Mouse (Mus musculus): ENCODE data around the gene Olfr1490.
"Not testable (repeated sequence)": the region's sequence is repeated elsewhere in the genome, so short reads cannot be mapped to it uniquely, and the experiment has no call there.

Olfr1490 gene

DNA sequence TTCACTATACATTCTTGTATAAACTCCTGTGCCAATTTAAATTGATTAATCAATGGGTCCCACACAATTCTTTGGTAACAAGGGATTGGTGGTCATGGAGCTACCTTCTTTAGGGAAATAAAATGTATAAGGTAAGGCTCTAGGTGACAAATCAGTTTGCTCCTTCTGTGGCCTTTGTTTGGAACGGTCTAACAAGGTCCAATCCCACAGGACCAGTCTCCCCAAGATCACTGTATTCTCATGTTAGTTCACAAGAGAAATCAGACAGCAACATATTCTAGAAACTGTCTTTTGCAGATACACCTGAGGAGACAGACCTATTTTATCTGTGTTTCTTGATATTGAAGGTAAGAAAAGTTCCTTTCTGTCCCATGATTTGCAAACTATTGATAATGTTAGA lies at the start of gene Olfr1490:
Gene Olfr1490 (plus strand): TSS at position 301 of the 400 bp plus-strand sequence.
- DNase-seq: no peak

DNA sequence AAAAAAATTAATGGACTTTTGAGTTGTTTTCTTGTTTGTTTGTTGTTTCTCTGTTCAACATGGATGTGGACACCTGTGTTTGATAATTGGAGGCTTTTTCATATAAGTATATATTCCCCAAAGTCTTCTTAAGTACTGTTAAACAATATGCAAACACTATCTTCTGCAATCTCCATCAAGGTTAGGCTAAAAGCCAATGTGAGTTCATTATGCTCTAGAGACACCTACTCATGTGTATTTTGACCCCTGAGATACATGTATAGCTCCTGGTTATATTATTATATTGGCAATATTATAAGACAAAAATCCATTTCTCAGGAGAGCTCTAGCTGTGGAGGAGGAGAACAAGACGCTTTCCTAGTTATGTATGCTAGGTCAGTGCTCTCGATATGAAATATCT lies 33.8 kb upstream of the Olfr1490 start, which contains the start of gene Olfr1487:
Gene Olfr1487 (plus strand): TSS at position 301 of the 400 bp plus-strand sequence.
- DNase-seq: not testable (repeated sequence)

DNA sequence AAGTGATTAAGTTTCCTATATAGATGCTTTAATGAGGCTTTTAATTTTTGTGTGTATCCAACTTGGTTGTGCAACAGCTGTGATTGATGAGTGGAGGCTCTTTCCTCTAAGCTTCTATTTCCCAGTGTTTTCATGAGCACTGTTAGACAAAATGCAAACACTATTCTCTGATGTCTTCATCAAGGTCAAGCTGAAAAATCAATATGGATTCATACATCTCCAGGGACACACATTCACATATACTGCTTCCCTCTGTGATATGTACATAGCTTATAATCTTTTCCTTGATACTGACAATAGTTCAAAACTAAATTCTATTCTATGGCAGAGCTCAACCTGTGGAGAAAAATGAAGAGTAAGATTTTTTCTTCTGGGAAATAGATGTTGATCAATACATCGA lies 19.6 kb upstream of the Olfr1490 start, which contains the start of gene Olfr1489:
Gene Olfr1489 (plus strand): TSS at position 301 of the 400 bp plus-strand sequence.
- DNase-seq: no peak

DNA sequence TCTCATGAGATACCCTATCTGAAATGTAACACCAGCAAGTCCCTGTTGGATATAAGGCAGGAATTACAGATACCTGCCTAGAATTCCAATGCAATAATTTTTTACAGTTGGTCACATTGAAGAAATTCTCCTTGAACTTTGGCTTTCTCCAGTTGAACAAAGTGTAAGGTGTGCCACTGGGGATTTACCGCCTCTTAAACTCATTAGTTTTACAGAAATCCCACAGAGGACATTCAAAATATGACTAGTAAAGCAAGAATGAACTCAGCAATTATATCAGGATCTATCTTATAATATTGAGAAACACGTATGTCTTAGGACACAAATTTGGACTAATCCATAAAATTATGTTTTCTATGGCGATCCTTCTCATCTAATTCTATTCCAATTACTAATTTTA lies 46.1 kb downstream of the Olfr1490 start, which contains the start of gene Olfr1491:
Gene Olfr1491 (plus strand): TSS at position 301 of the 400 bp plus-strand sequence.
- DNase-seq: no peak

All from thymus, postnatal 25 days (tissue).